Mouse (Mus musculus) midbrain, embryonic 15.5 days (tissue): ENCODE measurements at regions not wholly inside any gene's neighbourhood (a gene's known extent, or its start where the extent isn't known, plus 50 kb on each side); places are given as distances from the start of the nearest gene placed in this dataset.

Experiments
- ATAC-seq: fragments of 200-750 bp; cut with Nextera tagmentation; replicated peaks from 2 replicates; pipeline ENCODE4 v1.8.0; 2017; ENCODE audit warnings: moderate TSS enrichment
- H3K27ac ChIP-seq: fragments of 300-500 bp; sonication (generic); 2 replicates; pipeline ENCODE4 v1.5.1; 2015; ENCODE audit warnings: mild to moderate bottlenecking, inconsistent platforms
- H3K27me3 ChIP-seq: fragments of 300-500 bp; sonication (generic); replicated peaks from 2 replicates; pipeline ENCODE4 v1.6.1; 2015; ENCODE audit warnings: inconsistent platforms
- H3K36me3 ChIP-seq: fragments of 300-500 bp; sonication (generic); replicated peaks from 2 replicates; pipeline ENCODE4 v1.6.1; 2015; ENCODE audit warnings: inconsistent platforms
- H3K4me1 ChIP-seq: fragments of 300-500 bp; sonication (generic); 2 replicates; pipeline ENCODE4 v1.6.1; 2015; ENCODE audit warnings: inconsistent platforms
- H3K4me2 ChIP-seq: fragments of 300-500 bp; sonication (generic); 2 replicates; pipeline ENCODE4 v1.6.1; 2015; ENCODE audit warnings: inconsistent platforms, mild to moderate bottlenecking, moderate library complexity
- H3K4me3 ChIP-seq: fragments of 300-500 bp; sonication (generic); 2 replicates; pipeline ENCODE4 v1.5.1; 2015; ENCODE audit warnings: mild to moderate bottlenecking, inconsistent platforms
- H3K9ac ChIP-seq: fragments of 300-500 bp; sonication (generic); 2 replicates; pipeline ENCODE4 v1.6.1; 2015; ENCODE audit warnings: mild to moderate bottlenecking, inconsistent platforms
- H3K9me3 ChIP-seq: fragments of 300-500 bp; sonication (generic); 2 replicates; pipeline ENCODE4 v1.6.1; 2016; ENCODE audit warnings: inconsistent platforms
- WGBS: fragments of 180-500 bp; shearing (Covaris S2); methylation state at CpG from one replicate; pipeline ENCODE4 v1.1.7; 2015; ENCODE audit warnings: mixed read lengths; 5-methylcytosine and 5-hydroxymethylcytosine counted together

DNA sequence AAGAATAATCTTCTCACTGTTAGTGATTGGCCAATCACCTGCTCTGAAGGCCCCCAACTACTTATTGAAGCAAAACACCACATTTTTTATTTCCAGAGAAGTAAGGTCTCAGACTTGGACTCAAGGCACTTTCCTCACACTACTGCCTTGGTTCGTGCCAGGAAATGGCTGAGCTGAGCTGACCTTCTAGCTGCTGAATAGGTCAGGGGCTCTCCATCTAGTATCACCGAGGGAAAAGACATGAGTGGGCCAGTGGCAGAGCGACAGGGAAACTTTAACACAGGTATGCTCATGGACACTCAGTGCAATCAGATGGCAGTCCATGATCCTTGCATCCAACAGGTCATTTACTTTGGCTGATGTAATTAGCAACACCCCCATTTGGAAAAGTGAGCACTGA lies 635.3 kb downstream of the Insc start:
- WGBS: 92% methylated on average over 3 of the region's 3 CpGs
- Histone ChIP-seq H3K9ac (no peak overlapping the region), H3K4me1 (no peaks in the 10 kb centered on the region), H3K36me3 (no peaks in the 10 kb centered on the region), H3K4me3 (no peak overlapping the region), H3K27me3 (no peaks in the 10 kb centered on the region), H3K9me3 (no peaks in the 10 kb centered on the region), H3K27ac (no peak overlapping the region), H3K4me2 (no peak overlapping the region)
- ATAC-seq: no peak

GRCm38 (mm10) chr7:115379600-115379999 lies 636.1 kb downstream of the Insc start:
- no peaks in the 10 kb centered on the region for H3K9me3 ChIP-seq
- H3K27me3 ChIP-seq: no peaks in the 10 kb centered on the region
- H3K36me3 ChIP-seq: no peaks in the 10 kb centered on the region
- H3K4me2 ChIP-seq: no peak overlapping the region
- no peaks in the 10 kb centered on the region for H3K4me1 ChIP-seq
- 65% methylated on average over 7 of the region's 7 CpGs for WGBS
- H3K27ac ChIP-seq: no peak overlapping the region
- no peak overlapping the region for H3K4me3 ChIP-seq
- ATAC-seq: no peak
- no peak overlapping the region for H3K9ac ChIP-seq

DNA sequence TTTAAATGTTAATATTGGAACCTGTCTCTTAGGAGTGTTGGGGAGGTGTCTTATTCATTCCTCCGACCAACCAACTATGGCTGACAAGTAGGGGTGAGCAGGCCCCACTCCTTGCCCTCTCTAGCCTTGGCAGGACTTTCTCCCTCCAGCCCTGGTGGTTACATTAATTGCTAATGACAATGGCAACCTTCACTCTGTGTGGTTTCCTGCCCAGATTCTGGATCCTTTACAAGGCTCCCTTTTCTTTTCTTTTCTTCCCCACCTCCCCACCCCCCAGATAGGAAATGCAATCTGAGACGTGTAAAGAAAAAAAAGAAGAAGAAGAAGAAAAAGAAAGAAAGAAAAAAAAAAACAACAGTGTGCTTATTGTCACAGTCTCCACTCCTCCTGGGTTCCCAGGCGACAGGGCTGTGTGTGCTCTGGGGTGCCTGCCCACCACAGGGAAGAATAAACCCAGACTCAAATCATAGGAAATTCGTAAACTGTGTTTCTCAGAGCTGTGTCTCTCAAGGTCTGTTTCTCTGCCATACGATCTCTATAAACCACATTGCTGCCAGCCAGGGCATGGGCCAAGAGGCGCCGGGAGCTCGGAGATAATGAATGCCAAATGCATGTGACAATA lies 637.6 kb downstream of the Insc start:
- no peak overlapping the region for H3K4me2 ChIP-seq
- no peak for ATAC-seq
- no peaks in the 10 kb centered on the region for H3K4me1 ChIP-seq
- H3K27ac ChIP-seq: peak overlapping the region; percentile 32; the same call in 1 of the 2 replicates
- no peaks in the 10 kb centered on the region for H3K9me3 ChIP-seq
- H3K4me3 ChIP-seq: no peak overlapping the region
- no peak overlapping the region for H3K9ac ChIP-seq
- H3K27me3 ChIP-seq: no peaks in the 10 kb centered on the region
- WGBS: 31% methylated on average over 8 of the region's 8 CpGs
- no peaks in the 10 kb centered on the region for H3K36me3 ChIP-seq

- Histone ChIP-seq H3K4me1 (no peaks in the 10 kb centered on the region), H3K27ac (no peak overlapping the region), H3K36me3 (no peaks in the 10 kb centered on the region), H3K9ac (no peak overlapping the region), H3K9me3 (no peaks in the 10 kb centered on the region), H3K4me2 (no peak overlapping the region), H3K4me3 (no peak overlapping the region), H3K27me3 (no peaks in the 10 kb centered on the region)
- WGBS: 26% methylated on average over 2 of the region's 2 CpGs
- ATAC-seq: no peak
Observed at GRCm38 (mm10) chr7:115382876-115383275, 639.4 kb downstream of the Insc start.

GRCm38 (mm10) chr7:115388874-115389273 lies 645.4 kb downstream of the Insc start:
- 34% methylated on average over 5 of the region's 5 CpGs for WGBS

GRCm38 (mm10) chr7:115392520-115392919 lies 646.1 kb downstream of the Sox6 start:
- WGBS: 68% methylated on average over 3 of the region's 3 CpGs

More at GRCm38 (mm10) chr7:115388874-115389273, 645.4 kb downstream of the Insc start:
- Histone ChIP-seq H3K9me3 (no peaks in the 10 kb centered on the region), H3K4me3 (no peak overlapping the region), H3K36me3 (no peaks in the 10 kb centered on the region), H3K27me3 (no peaks in the 10 kb centered on the region), H3K4me1 (no peaks in the 10 kb centered on the region), H3K9ac (no peak overlapping the region), H3K4me2 (no peak overlapping the region), H3K27ac (no peak overlapping the region)
- ATAC-seq: no peak

GRCm38 (mm10) chr7:115398202-115398601 lies 640.4 kb downstream of the Sox6 start:
- ATAC-seq: no peak
- Histone ChIP-seq H3K27me3 (no peaks in the 10 kb centered on the region), H3K9ac (no peak overlapping the region), H3K4me3 (no peak overlapping the region), H3K36me3 (no peaks in the 10 kb centered on the region), H3K27ac (no peak overlapping the region), H3K9me3 (no peaks in the 10 kb centered on the region), H3K4me2 (no peak overlapping the region), H3K4me1 (no peaks in the 10 kb centered on the region)
- WGBS: 97% methylated on average over 2 of the region's 2 CpGs

More at GRCm38 (mm10) chr7:115392520-115392919, 646.1 kb downstream of the Sox6 start:
- no peaks in the 10 kb centered on the region for H3K4me1 ChIP-seq
- no peak overlapping the region for H3K4me2 ChIP-seq
- H3K4me3 ChIP-seq: no peak overlapping the region
- no peaks in the 10 kb centered on the region for H3K36me3 ChIP-seq
- no peaks in the 10 kb centered on the region for H3K27me3 ChIP-seq
- H3K27ac ChIP-seq: no peak overlapping the region
- ATAC-seq: no peak
- no peak overlapping the region for H3K9ac ChIP-seq
- H3K9me3 ChIP-seq: no peaks in the 10 kb centered on the region

- Histone ChIP-seq H3K9ac (no peak overlapping the region), H3K36me3 (no peaks in the 10 kb centered on the region), H3K4me2 (no peak overlapping the region), H3K4me3 (no peak overlapping the region), H3K4me1 (no peaks in the 10 kb centered on the region), H3K27ac (no peak overlapping the region), H3K9me3 (no peaks in the 10 kb centered on the region), H3K27me3 (no peaks in the 10 kb centered on the region)
- WGBS: 81% methylated on average over 3 of the region's 3 CpGs
- no peak for ATAC-seq
Observed at GRCm38 (mm10) chr7:115399461-115399860, 639.1 kb downstream of the Sox6 start.

- H3K27ac ChIP-seq: no peak overlapping the region
- H3K36me3 ChIP-seq: no peaks in the 10 kb centered on the region
- ATAC-seq: no peak
- H3K4me1 ChIP-seq: peaks cover 9% of the 10 kb centered on the region
- 81% methylated on average over 3 of the region's 3 CpGs for WGBS
- no peak overlapping the region for H3K4me2 ChIP-seq
- no peaks in the 10 kb centered on the region for H3K27me3 ChIP-seq
- no peak overlapping the region for H3K9ac ChIP-seq
- no peak overlapping the region for H3K4me3 ChIP-seq
- H3K9me3 ChIP-seq: no peaks in the 10 kb centered on the region
Observed at GRCm38 (mm10) chr7:115407889-115408288, 630.7 kb downstream of the Sox6 start.

DNA sequence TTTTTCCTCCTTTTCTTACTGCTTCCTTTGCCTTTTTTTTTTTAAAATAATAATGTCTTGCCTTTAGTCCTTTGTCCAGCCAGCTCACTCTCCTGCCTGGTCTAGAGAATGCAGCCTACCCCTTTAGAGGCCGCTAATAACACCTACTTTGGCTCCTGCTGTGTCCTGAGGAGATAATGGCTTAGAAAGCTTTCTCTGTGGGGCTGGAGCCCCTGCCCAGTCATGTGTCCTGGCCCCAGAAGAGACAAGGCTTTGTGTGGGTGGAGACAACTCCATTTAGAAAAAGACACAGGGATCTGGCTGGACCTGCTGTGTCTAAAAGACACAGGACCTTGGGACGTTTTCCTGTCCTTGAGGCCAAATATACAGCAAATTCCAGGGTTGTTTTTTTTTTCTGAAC lies 629.7 kb downstream of the Sox6 start:
- Histone ChIP-seq H3K27ac (no peak overlapping the region), H3K9ac (no peak overlapping the region), H3K4me1 (peaks cover 9% of the 10 kb centered on the region), H3K4me3 (no peak overlapping the region), H3K36me3 (no peaks in the 10 kb centered on the region), H3K27me3 (no peaks in the 10 kb centered on the region), H3K9me3 (no peaks in the 10 kb centered on the region), H3K4me2 (no peak overlapping the region)
- 6% methylated on average over 2 of the region's 2 CpGs for WGBS
- ATAC-seq: no peak

- Histone ChIP-seq H3K9ac (no peak overlapping the region), H3K4me1 (peaks cover 9% of the 10 kb centered on the region), H3K36me3 (no peaks in the 10 kb centered on the region), H3K27ac (no peak overlapping the region), H3K4me3 (no peak overlapping the region), H3K4me2 (no peak overlapping the region), H3K27me3 (no peaks in the 10 kb centered on the region), H3K9me3 (no peaks in the 10 kb centered on the region)
- ATAC-seq: no peak
- 77% methylated on average over 17 of the region's 17 CpGs for WGBS
Observed at GRCm38 (mm10) chr7:115410501-115411230, 627.9 kb downstream of the Sox6 start.

DNA sequence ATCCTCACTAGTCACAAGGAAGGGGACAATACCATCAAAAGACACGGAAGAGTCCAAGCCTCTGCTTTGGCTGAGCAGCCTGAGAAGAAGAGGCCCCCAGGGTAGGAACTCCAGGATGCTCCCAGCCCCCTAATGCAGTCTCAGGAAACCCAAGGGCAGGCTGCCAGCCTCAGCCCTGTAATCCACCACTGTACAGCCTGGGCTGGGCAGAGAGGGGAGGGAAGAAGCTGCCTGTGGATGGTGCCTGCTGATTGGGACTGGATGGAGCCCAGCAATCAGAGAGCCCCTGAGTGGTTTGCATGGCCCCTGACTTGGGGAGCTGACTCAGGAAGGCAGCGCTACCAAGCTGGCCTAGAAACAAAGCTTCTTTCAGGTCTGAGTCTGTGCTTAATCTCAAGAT lies 627.1 kb downstream of the Sox6 start:
- H3K4me1 ChIP-seq: peaks cover 7% of the 10 kb centered on the region; the same call in 1 of the 2 replicates
- no peaks in the 10 kb centered on the region for H3K27me3 ChIP-seq
- no peaks in the 10 kb centered on the region for H3K36me3 ChIP-seq
- H3K9ac ChIP-seq: no peak overlapping the region
- no peaks in the 10 kb centered on the region for H3K9me3 ChIP-seq
- H3K4me3 ChIP-seq: no peak overlapping the region
- 39% methylated on average over 2 of the region's 2 CpGs for WGBS
- H3K27ac ChIP-seq: peak overlapping the region; percentile 32; the same call in 1 of the 2 replicates
- H3K4me2 ChIP-seq: no peak overlapping the region
- peak; percentile 70 for ATAC-seq

GRCm38 (mm10) chr7:115415147-115415561 lies 623.4 kb downstream of the Sox6 start:
- Histone ChIP-seq H3K9ac (no peak overlapping the region), H3K4me3 (no peak overlapping the region), H3K9me3 (no peaks in the 10 kb centered on the region), H3K27ac (no peak overlapping the region), H3K36me3 (no peaks in the 10 kb centered on the region), H3K27me3 (no peaks in the 10 kb centered on the region), H3K4me2 (no peak overlapping the region), H3K4me1 (peaks cover 7% of the 10 kb centered on the region; the same call in 1 of the 2 replicates)
- ATAC-seq: no peak
- WGBS: 17% methylated on average over 5 of the region's 5 CpGs
